Mouse (Mus musculus): ENCODE data around the gene Rpap2.

GRCm38 (mm10) chr5:107678392-107678791, 81.2 kb downstream of the Rpap2 start:
- TF ChIP-seq HCFC1 (IDR thresholded peaks at IDR 0.05; ENCODE audit: low read depth, low read length), result no peak
- no peak for TF ChIP-seq CTCF (conservative IDR thresholded peaks at IDR 0.05 in 1 of 2, IDR thresholded peaks at IDR 0.05 in 1 of 2; ENCODE audit: low read depth in 2 of 2, low read length in 2 of 2)
- no peak for TF ChIP-seq ZNF384 (IDR thresholded peaks at IDR 0.05; ENCODE audit: low read depth, low read length)
- TF ChIP-seq KAT2A (IDR thresholded peaks at IDR 0.05; ENCODE audit: insufficient replicate concordance, low read length), result no peak
- no peak for TF ChIP-seq NRF1 (IDR thresholded peaks at IDR 0.05; ENCODE audit: low read depth, low read length)
